Mouse (Mus musculus) thymus, adult 18-20 months (tissue): Measurements from ENCODE around the gene Tceanc2.
"Not testable (repeated sequence)": the region's sequence is repeated elsewhere in the genome, so short reads cannot be mapped to it uniquely, and the experiment has no call there.

ENCODE experiments used
- DNase-seq, 2 experiments: peaks; one replicate each; pipeline ENCODE4 v3.0.0; 2022; ENCODE audit warnings: mixed read lengths in 2 of 2

The Tceanc2 gene

GRCm38 (mm10) chr4:107126891-107127524, 51.9 kb downstream of the Tceanc2 start:
- DNase-seq = no peak

GRCm38 (mm10) chr4:107126389-107126788, 52.5 kb downstream of the Tceanc2 start:
- no peak for DNase-seq

- no peak for DNase-seq
Observed at GRCm38 (mm10) chr4:107125101-107125500, 53.8 kb downstream of the Tceanc2 start.

- DNase-seq = no peak
Observed at GRCm38 (mm10) chr4:107124376-107124775, 54.5 kb downstream of the Tceanc2 start.

- no peak for DNase-seq
Observed at GRCm38 (mm10) chr4:107121165-107121943, 57.6 kb downstream of the Tceanc2 start.

GRCm38 (mm10) chr4:107120676-107121075, 58.2 kb downstream of the Tceanc2 start:
- DNase-seq = no peak

GRCm38 (mm10) chr4:107119056-107119455, 59.9 kb downstream of the Tceanc2 start:
- no peak for DNase-seq

GRCm38 (mm10) chr4:107117741-107118385, 61.1 kb downstream of the Tceanc2 start:
- DNase-seq = no peak

GRCm38 (mm10) chr4:107114278-107114677, 64.6 kb downstream of the Tceanc2 start:
- DNase-seq = no peak

- not testable (repeated sequence) for DNase-seq
Observed at GRCm38 (mm10) chr4:107109181-107109580, 69.7 kb downstream of the Tceanc2 start.

- no peak for DNase-seq
Observed at GRCm38 (mm10) chr4:107108291-107108731, 70.6 kb downstream of the Tceanc2 start.

- no peak for DNase-seq
Observed at GRCm38 (mm10) chr4:107106777-107107176, 72.1 kb downstream of the Tceanc2 start.

- no peak for DNase-seq
Observed at GRCm38 (mm10) chr4:107102220-107102619, 76.7 kb downstream of the Tceanc2 start.

- no peak for DNase-seq
Observed at GRCm38 (mm10) chr4:107098791-107099525, 80.0 kb downstream of the Tceanc2 start.

- no peak for DNase-seq
Observed at GRCm38 (mm10) chr4:107098375-107098774, 80.5 kb downstream of the Tceanc2 start.

GRCm38 (mm10) chr4:107097871-107098270, 81.0 kb downstream of the Tceanc2 start:
- DNase-seq = no peak

GRCm38 (mm10) chr4:107096841-107097373, 82.0 kb downstream of the Tceanc2 start, which contains the start of gene Cdcp2:
Cdcp2 (plus strand) TSS chr4:107096891.
- DNase-seq = no peak

GRCm38 (mm10) chr4:107096043-107096442, 82.9 kb downstream of the Tceanc2 start:
- DNase-seq = no peak

GRCm38 (mm10) chr4:107094484-107095187, 84.3 kb downstream of the Tceanc2 start:
- no peak for DNase-seq

- DNase-seq = no peak
Observed at GRCm38 (mm10) chr4:107091696-107092095, 87.2 kb downstream of the Tceanc2 start.

- DNase-seq = no peak
Observed at GRCm38 (mm10) chr4:107084858-107085257, 94.1 kb downstream of the Tceanc2 start.

- DNase-seq = no peak
Observed at GRCm38 (mm10) chr4:107084343-107084742, 94.6 kb downstream of the Tceanc2 start.
